Mouse (Mus musculus): ENCODE results near the gene Lce1m.
"Not testable (repeated sequence)": the region's sequence is repeated elsewhere in the genome, so short reads cannot be mapped to it uniquely, and the experiment has no call there.

Lce1m gene

GRCm38 (mm10) chr3:93018960-93019359 is at the start of gene Lce1m:
Gene Lce1m (minus strand): TSS chr3:93019060.
- no peak for DNase-seq (ENCODE audit: low spot score in 2 of 2)

- DNase-seq (ENCODE audit: low spot score in 2 of 2): not testable (repeated sequence)
Measured at GRCm38 (mm10) chr3:93068523-93068922, 49.7 kb upstream of the Lce1m start, which contains the start of gene Gm4858. Gene Gm4858 (plus strand): TSS chr3:93068823.

- no peak for DNase-seq (ENCODE audit: low spot score in 2 of 2)
Measured at GRCm38 (mm10) chr3:93052826-93053474, 34.1 kb upstream of the Lce1m start.

GRCm38 (mm10) chr3:93050182-93050581 is 31.3 kb upstream of the Lce1m start:
- DNase-seq (ENCODE audit: low spot score in 2 of 2): no peak

GRCm38 (mm10) chr3:93031450-93031849 is 12.6 kb upstream of the Lce1m start:
- DNase-seq (ENCODE audit: low spot score in 2 of 2): no peak

- DNase-seq (ENCODE audit: low spot score in 2 of 2): no peak
Measured at GRCm38 (mm10) chr3:93025486-93025885, 6.6 kb upstream of the Lce1m start.

- DNase-seq (ENCODE audit: low spot score in 2 of 2): no peak
Measured at GRCm38 (mm10) chr3:93023411-93024184, 4.7 kb upstream of the Lce1m start.

GRCm38 (mm10) chr3:93021171-93021570 is 2.3 kb upstream of the Lce1m start:
- DNase-seq (ENCODE audit: low spot score in 2 of 2): no peak

GRCm38 (mm10) chr3:93015460-93016104 is 3.3 kb downstream of the Lce1m start, which contains the start of gene Crct1:
Gene Crct1 (minus strand): TSS chr3:93015687.
- no peak for DNase-seq (ENCODE audit: low spot score in 2 of 2)

GRCm38 (mm10) chr3:93014871-93015270 is 4.0 kb downstream of the Lce1m start:
- no peak for DNase-seq (ENCODE audit: low spot score in 2 of 2)

GRCm38 (mm10) chr3:93014378-93014801 is 4.5 kb downstream of the Lce1m start:
- DNase-seq (ENCODE audit: low spot score in 2 of 2): no peak

GRCm38 (mm10) chr3:93002843-93003242 is 16.0 kb downstream of the Lce1m start:
- DNase-seq (ENCODE audit: low spot score in 2 of 2): no peak

- no peak for DNase-seq (ENCODE audit: low spot score in 2 of 2)
Measured at GRCm38 (mm10) chr3:93000621-93001020, 18.2 kb downstream of the Lce1m start.

- no peak for DNase-seq (ENCODE audit: low spot score in 2 of 2)
Measured at GRCm38 (mm10) chr3:92998691-92999090, 20.2 kb downstream of the Lce1m start.

GRCm38 (mm10) chr3:92991926-92992325 is 26.9 kb downstream of the Lce1m start, which contains the start of gene Lce3f:
Gene Lce3f (plus strand): TSS chr3:92992226.
- no peak for DNase-seq (ENCODE audit: low spot score in 2 of 2)

- DNase-seq (ENCODE audit: low spot score in 2 of 2): no peak
Measured at GRCm38 (mm10) chr3:92978484-92978883, 40.4 kb downstream of the Lce1m start.
